Mouse (Mus musculus): ENCODE results near the gene Hid1. TPM values are rescaled to one million over a fixed set of nuclear protein-coding genes. Genes with fewer than 3 reads are reported as not detected.

Gene Hid1
- total and polyA plus RNA-seq, 3 experiments: 3.0 to 7.3 (median 5.1) TPM

DNA sequence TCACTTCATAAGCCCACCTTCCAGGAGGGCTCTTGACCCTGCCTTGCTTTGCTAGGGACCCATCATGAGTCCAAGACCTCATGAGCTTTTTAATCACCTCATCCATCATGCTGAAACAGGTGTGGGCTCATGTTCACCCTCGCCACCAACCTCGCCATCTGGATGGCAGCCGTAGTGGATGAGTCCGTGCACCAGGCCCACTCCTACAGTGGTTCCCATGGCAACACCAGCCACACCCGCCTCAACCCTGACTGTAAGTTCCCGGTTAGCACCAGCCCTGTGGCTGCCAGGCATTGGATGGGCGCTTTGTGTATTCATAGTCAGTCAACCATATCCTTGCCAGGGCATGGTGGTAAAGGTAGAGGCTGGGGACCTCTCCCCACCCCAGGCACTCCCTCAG lies 40.8 kb downstream of the Hid1 start:
- H3K36me3 ChIP-seq (ENCODE audit: control insufficient read depth, insufficient read depth, low read length): no peaks in the 10 kb centered on the region
- peaks cover 6% of the 10 kb centered on the region for H3K27me3 ChIP-seq (ENCODE audit: control insufficient read depth, insufficient read depth, low read length)
- DNase-seq: no peak
- no peaks in the 10 kb centered on the region for H3K79me2 ChIP-seq (replicated peaks; ENCODE audit: control insufficient read depth, insufficient read depth, low read length)
- H3K4me1 ChIP-seq (ENCODE audit: control insufficient read depth, insufficient read depth, low read length): no peaks in the 10 kb centered on the region; the same call in 1 of the 2 replicates
- H3K4me3 ChIP-seq: no peak overlapping the region
- intact Hi-C loops (cut with DNase I): no loop called here
- TF ChIP-seq EP300 (IDR thresholded peaks at IDR 0.05; ENCODE audit: insufficient read depth, low read depth, low read length) (no peak), POLR2A (IDR thresholded peaks at IDR 0.05; ENCODE audit: insufficient read depth, low read depth, low read length) (no peak), CTCF (IDR thresholded peaks at IDR 0.05) (no peak)
- H3K27ac ChIP-seq: no peak overlapping the region
- no peak overlapping the region for H3K9ac ChIP-seq (ENCODE audit: low read depth, low read length)
- WGBS: 72% methylated on average over 7 of the region's 7 CpGs

DNA sequence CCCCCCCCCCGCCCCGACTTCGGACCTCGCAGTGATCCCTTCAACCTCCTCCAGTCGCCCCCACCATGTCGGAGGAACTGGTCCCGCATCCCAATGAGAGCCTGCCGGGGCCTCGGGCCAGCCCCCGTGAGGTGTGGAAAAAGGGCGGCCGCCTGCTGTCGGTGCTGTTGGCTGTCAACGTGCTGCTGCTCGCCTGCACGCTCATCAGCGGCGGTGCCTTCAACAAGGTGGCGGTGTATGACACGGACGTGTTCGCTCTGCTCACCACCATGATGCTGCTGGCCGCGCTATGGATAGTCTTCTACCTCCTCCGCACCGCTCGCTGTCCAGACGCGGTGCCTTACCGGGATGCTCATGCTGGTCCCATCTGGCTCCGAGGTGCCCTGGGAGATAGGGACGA lies 44.2 kb downstream of the Hid1 start:
- no peak overlapping the region for H3K27ac ChIP-seq
- intact Hi-C loops (cut with DNase I): no loop called here
- H3K79me2 ChIP-seq (replicated peaks; ENCODE audit: control insufficient read depth, insufficient read depth, low read length): no peaks in the 10 kb centered on the region
- DNase-seq: no peak
- peaks cover 17% of the 10 kb centered on the region for H3K27me3 ChIP-seq (ENCODE audit: control insufficient read depth, insufficient read depth, low read length)
- no peak overlapping the region for H3K4me3 ChIP-seq
- H3K4me1 ChIP-seq (ENCODE audit: control insufficient read depth, insufficient read depth, low read length): no peaks in the 10 kb centered on the region; the same call in 1 of the 2 replicates
- WGBS: 13% methylated on average over 32 of the region's 32 CpGs
- H3K9ac ChIP-seq (ENCODE audit: low read depth, low read length): no peak overlapping the region
- H3K36me3 ChIP-seq (ENCODE audit: control insufficient read depth, insufficient read depth, low read length): no peaks in the 10 kb centered on the region
- TF ChIP-seq EP300 (IDR thresholded peaks at IDR 0.05; ENCODE audit: insufficient read depth, low read depth, low read length): no peak
- no peak for TF ChIP-seq CTCF (IDR thresholded peaks at IDR 0.05)
- no peak for TF ChIP-seq POLR2A (IDR thresholded peaks at IDR 0.05; ENCODE audit: insufficient read depth, low read depth, low read length)

DNA sequence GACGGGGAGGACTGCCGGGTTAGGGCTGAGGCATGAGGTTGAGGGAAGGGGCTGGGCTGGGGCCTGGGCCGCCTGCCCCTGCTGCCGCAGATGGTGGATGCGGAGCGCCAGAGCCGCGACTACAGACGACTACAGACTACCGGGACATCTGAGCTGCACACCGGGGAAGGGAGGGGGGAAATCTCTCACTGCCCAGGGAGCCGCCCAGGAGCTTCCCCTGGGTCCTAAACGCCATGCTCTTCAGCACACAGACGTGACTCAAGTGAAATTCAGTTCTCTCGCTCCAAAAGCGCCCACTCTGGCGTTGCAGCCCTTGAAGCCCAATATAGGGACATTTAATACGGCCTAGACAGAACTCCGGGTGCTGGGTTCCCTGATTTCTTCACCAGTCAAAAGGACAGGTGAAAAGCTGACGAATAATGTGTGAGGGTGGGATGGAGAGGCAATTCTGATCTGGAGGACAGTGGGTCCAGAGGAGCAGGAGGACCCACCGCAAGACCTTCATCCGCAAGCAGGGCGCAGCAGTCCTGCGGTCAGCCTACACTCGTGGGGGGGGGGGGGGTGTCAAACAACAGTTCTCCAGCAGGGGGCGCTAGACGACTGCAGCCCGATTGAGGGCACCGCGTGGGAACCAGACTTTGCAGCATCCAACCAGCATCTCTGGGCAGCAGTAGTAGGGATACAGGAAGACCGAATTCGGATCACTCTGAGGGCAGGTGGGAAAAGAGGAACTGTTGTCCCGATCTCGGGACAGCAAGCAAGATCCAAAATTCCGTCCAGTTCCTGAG lies 45.5 kb downstream of the Hid1 start, which contains the start of gene Ush1g:
TSS of gene Ush1g (minus strand) at position 136 of the 788 bp plus-strand sequence.
- H3K4me3 ChIP-seq: no peak within 1 kb of the TSS
- peak; percentile 35 to 68 for DNase-seq
- no peak within 1 kb of the TSS for H3K27ac ChIP-seq
- no peaks in the 10 kb centered on the region; the same call in 1 of the 2 replicates for H3K4me1 ChIP-seq (ENCODE audit: control insufficient read depth, insufficient read depth, low read length)
- peaks cover 20% of the 10 kb centered on the region for H3K27me3 ChIP-seq (ENCODE audit: control insufficient read depth, insufficient read depth, low read length)
- TF ChIP-seq CTCF (IDR thresholded peaks at IDR 0.05) (peak; percentile 85), EP300 (IDR thresholded peaks at IDR 0.05; ENCODE audit: insufficient read depth, low read depth, low read length) (0 out of 2 replicates have a peak, but pooled peaks have one; percentile 21), POLR2A (IDR thresholded peaks at IDR 0.05; ENCODE audit: insufficient read depth, low read depth, low read length) (no peak)
- 5% methylated on average over 35 of the region's 35 CpGs for WGBS
- intact Hi-C loops (cut with DNase I): loop anchor here (1.0 kb wide), 1 partner anchor 32 kb away; no protein-coding TSS in a partner anchor
- H3K79me2 ChIP-seq (replicated peaks; ENCODE audit: control insufficient read depth, insufficient read depth, low read length): no peaks in the 10 kb centered on the region
- H3K9ac ChIP-seq (ENCODE audit: low read depth, low read length): no peak within 1 kb of the TSS
- H3K36me3 ChIP-seq (ENCODE audit: control insufficient read depth, insufficient read depth, low read length): no peaks in the 10 kb centered on the region

DNA sequence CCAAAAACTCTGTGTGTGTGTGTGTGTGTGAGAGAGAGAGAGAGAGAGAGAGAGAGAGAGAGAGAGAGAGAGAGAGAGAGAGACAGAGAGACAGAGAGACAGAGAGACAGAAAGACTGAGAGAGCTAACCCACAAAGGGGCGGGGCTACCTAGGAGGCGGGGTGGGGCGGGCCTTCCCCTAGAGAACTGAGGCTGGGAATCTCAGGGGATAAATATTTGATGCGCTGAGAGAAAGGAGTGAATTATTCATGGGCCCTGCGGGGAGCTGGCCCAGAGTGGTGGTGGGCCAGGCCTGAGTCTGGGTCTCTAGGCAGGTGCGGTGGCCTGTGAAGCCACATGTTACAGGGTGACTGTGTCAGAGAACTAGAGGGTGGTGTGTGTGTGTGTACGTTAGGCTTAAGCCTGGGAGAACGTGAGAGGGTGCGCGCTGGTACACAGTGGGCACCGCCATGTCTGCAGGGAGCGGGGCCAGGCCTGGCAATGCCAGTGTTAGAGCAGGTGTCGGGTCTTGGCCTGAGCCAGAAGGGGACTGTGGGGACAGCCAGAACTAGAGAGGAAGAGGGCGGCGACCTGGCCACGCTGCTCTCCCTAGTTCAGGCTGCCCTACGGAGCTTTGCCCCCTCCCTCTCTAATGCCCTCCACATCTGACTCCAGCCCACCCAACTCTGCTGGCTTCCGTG lies 47.7 kb downstream of the Hid1 start:
- intact Hi-C loops (cut with DNase I): no loop called here
- Histone ChIP-seq H3K27me3 (ENCODE audit: control insufficient read depth, insufficient read depth, low read length) (peaks cover 23% of the 10 kb centered on the region), H3K36me3 (ENCODE audit: control insufficient read depth, insufficient read depth, low read length) (no peaks in the 10 kb centered on the region), H3K27ac (no peak overlapping the region), H3K9ac (ENCODE audit: low read depth, low read length) (no peak overlapping the region), H3K4me1 (ENCODE audit: control insufficient read depth, insufficient read depth, low read length) (no peaks in the 10 kb centered on the region; the same call in 1 of the 2 replicates), H3K79me2 (replicated peaks; ENCODE audit: control insufficient read depth, insufficient read depth, low read length) (no peaks in the 10 kb centered on the region), H3K4me3 (no peak overlapping the region)
- TF ChIP-seq CTCF (IDR thresholded peaks at IDR 0.05): no peak
- TF ChIP-seq POLR2A (IDR thresholded peaks at IDR 0.05; ENCODE audit: insufficient read depth, low read depth, low read length): no peak
- TF ChIP-seq EP300 (IDR thresholded peaks at IDR 0.05; ENCODE audit: insufficient read depth, low read depth, low read length): no peak
- DNase-seq: no peak
- 19% methylated on average over 18 of the region's 18 CpGs for WGBS

DNA sequence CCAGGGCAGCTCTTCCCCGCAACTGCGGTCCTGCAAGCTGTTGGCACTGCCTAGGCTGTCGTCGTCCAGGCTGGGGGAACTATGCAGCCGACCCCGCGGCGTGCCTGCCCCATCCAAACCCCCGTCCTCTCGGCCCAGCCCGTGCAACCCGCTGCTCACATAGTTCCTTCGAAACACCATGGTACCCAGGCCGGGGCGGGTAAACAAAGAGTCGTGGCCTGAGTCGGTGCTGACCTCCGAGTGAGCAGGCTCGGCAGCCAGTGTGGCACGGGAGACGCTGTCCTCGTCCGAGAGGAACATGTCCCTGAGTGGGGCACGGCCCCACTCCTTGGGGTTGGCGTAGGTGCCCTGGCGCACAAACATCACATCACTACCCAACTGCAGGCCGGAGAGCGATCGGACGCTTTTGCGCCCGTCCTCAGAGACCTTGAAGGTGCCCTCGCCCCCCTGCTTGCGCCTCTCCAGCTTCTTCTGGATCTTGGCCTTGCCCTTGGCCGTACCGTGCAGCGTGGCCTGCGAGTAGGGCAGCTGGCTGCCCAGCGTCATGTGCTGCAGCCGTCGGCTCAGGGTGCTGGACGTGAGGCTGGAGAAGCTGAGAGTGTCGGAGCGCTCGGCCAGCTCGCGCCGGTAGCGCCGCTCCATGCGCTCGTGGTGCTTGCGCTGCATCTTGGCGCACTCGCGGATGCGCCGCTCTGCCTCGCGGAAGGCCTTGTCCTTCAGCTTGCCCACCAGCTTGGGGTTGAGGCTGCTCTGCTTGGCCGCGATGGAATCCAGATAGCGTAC lies 49.1 kb downstream of the Hid1 start:
- Histone ChIP-seq H3K4me3 (no peak overlapping the region), H3K9ac (ENCODE audit: low read depth, low read length) (no peak overlapping the region), H3K27ac (no peak overlapping the region), H3K27me3 (ENCODE audit: control insufficient read depth, insufficient read depth, low read length) (peaks cover 20% of the 10 kb centered on the region), H3K4me1 (ENCODE audit: control insufficient read depth, insufficient read depth, low read length) (no peaks in the 10 kb centered on the region; the same call in 1 of the 2 replicates), H3K36me3 (ENCODE audit: control insufficient read depth, insufficient read depth, low read length) (no peaks in the 10 kb centered on the region), H3K79me2 (replicated peaks; ENCODE audit: control insufficient read depth, insufficient read depth, low read length) (no peaks in the 10 kb centered on the region)
- 11% methylated on average over 63 of the region's 63 CpGs for WGBS
- TF ChIP-seq EP300 (IDR thresholded peaks at IDR 0.05; ENCODE audit: insufficient read depth, low read depth, low read length) (no peak), CTCF (IDR thresholded peaks at IDR 0.05) (no peak), POLR2A (IDR thresholded peaks at IDR 0.05; ENCODE audit: insufficient read depth, low read depth, low read length) (no peak)
- no peak for DNase-seq
- intact Hi-C loops (cut with DNase I): no loop called here
